Mouse (Mus musculus): ENCODE data around the gene Gm973.

DNA sequence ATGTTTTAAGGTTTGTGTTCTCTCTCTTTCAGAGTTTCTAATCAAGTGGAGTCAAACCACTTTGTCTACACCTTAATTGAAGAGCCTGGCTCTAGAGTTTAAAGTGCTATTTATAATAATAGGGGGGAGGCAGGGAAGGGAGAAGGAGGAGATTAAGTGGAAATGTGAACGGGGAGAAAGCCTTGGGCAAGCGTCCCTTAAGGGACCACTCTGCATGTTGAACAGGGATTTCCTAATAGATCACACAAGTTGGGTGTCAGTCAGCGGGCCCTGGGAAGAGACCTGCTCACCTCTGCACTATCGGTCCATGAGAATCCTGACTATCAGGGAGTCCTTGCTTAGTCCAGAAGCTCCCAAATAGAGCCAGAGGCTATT lies 42.9 kb upstream of the Gm973 start:
- TF ChIP-seq RAD21 (IDR thresholded peaks at IDR 0.05; ENCODE audit: low read depth, low read length) (no peak), CTCF (IDR thresholded peaks at IDR 0.05 in 2 of 3, conservative IDR thresholded peaks at IDR 0.05 in 1 of 3; ENCODE audit: control insufficient read depth in 1 of 3, insufficient read depth in 1 of 3, low read depth in 2 of 3, low read length in 3 of 3, poor library complexity in 1 of 3, severe bottlenecking in 1 of 3) (no peak), MAFK (IDR thresholded peaks at IDR 0.05; ENCODE audit: borderline replicate concordance, low read depth, low read length) (no peak), ZC3H11A (IDR thresholded peaks at IDR 0.05; ENCODE audit: low read depth, low read length) (no peak), POLR2A (IDR thresholded peaks at IDR 0.05; ENCODE audit: control insufficient read depth in 1 of 2, insufficient read depth in 1 of 2, low read depth in 1 of 2, low read length in 2 of 2, poor library complexity in 1 of 2) (no peak), UBTF (IDR thresholded peaks at IDR 0.05; ENCODE audit: borderline replicate concordance, insufficient read depth, low read depth, low read length) (no peak), ETS1 (IDR thresholded peaks at IDR 0.05; ENCODE audit: low read depth, low read length) (no peak), NRF1 (IDR thresholded peaks at IDR 0.05; ENCODE audit: insufficient read depth, low read depth, low read length, poor library complexity, severe bottlenecking) (no peak), GABPA (IDR thresholded peaks at IDR 0.05; ENCODE audit: low read depth, low read length) (no peak), USF2 (IDR thresholded peaks at IDR 0.05; ENCODE audit: borderline replicate concordance in 1 of 2, insufficient read depth in 1 of 2, low read depth in 1 of 2, low read length in 2 of 2) (no peak)

All from MEL (cell line).